Mouse (Mus musculus): ENCODE results near the gene Tns3.

The Tns3 gene

GRCm38 (mm10) chr11:8680650-8681049 is 16.3 kb upstream of the Tns3 start:
- no peak for DNase-seq (ENCODE audit: low read depth, low spot score)

- no peak for DNase-seq (ENCODE audit: low read depth, low spot score)
These were observed 14.9 kb upstream of the Tns3 start for GRCm38 (mm10) chr11:8679221-8679620.

- DNase-seq (ENCODE audit: low read depth, low spot score) = no peak
These were observed 14.1 kb upstream of the Tns3 start for GRCm38 (mm10) chr11:8678260-8678995.

GRCm38 (mm10) chr11:8675701-8676474 is 11.6 kb upstream of the Tns3 start:
- DNase-seq (ENCODE audit: low read depth, low spot score) = no peak

- DNase-seq (ENCODE audit: low read depth, low spot score) = no peak
These were observed 10.3 kb upstream of the Tns3 start for GRCm38 (mm10) chr11:8674549-8675149.

GRCm38 (mm10) chr11:8671698-8672097 is 7.4 kb upstream of the Tns3 start:
- DNase-seq (ENCODE audit: low read depth, low spot score) = no peak

GRCm38 (mm10) chr11:8669138-8669537 is 4.8 kb upstream of the Tns3 start:
- DNase-seq (ENCODE audit: low read depth, low spot score) = no peak

- no peak for DNase-seq (ENCODE audit: low read depth, low spot score)
These were observed 462 bp upstream of the Tns3 start for GRCm38 (mm10) chr11:8664797-8665196.

- DNase-seq (ENCODE audit: low read depth, low spot score) = peak; percentile 34
These were observed 617 bp downstream of the Tns3 start for GRCm38 (mm10) chr11:8663444-8664392.

- DNase-seq (ENCODE audit: low read depth, low spot score) = no peak
These were observed 1.5 kb downstream of the Tns3 start for GRCm38 (mm10) chr11:8662706-8663429.

GRCm38 (mm10) chr11:8660951-8661350 is 3.4 kb downstream of the Tns3 start:
- DNase-seq (ENCODE audit: low read depth, low spot score) = no peak

GRCm38 (mm10) chr11:8659851-8660250 is 4.5 kb downstream of the Tns3 start:
- DNase-seq (ENCODE audit: low read depth, low spot score) = no peak

- peak; percentile 41 for DNase-seq (ENCODE audit: low read depth, low spot score)
These were observed 5.3 kb downstream of the Tns3 start for GRCm38 (mm10) chr11:8659061-8659460.

- DNase-seq (ENCODE audit: low read depth, low spot score) = no peak
These were observed 6.8 kb downstream of the Tns3 start for GRCm38 (mm10) chr11:8657493-8657892.

- peak; percentile 43 for DNase-seq (ENCODE audit: low read depth, low spot score)
These were observed 7.6 kb downstream of the Tns3 start for GRCm38 (mm10) chr11:8656448-8657393.

GRCm38 (mm10) chr11:8653800-8654295 is 10.5 kb downstream of the Tns3 start:
- DNase-seq (ENCODE audit: low read depth, low spot score) = no peak

- no peak for DNase-seq (ENCODE audit: low read depth, low spot score)
These were observed 11.3 kb downstream of the Tns3 start for GRCm38 (mm10) chr11:8652792-8653645.

GRCm38 (mm10) chr11:8652116-8652714 is 12.1 kb downstream of the Tns3 start:
- DNase-seq (ENCODE audit: low read depth, low spot score) = no peak
